Mouse (Mus musculus): ENCODE results near the gene Abcg4. TPM values are rescaled to one million over a fixed set of nuclear protein-coding genes. Genes with fewer than 3 reads are reported as not detected.

Gene Abcg4
- polyA plus RNA-seq, 1 experiment from 2014 or later: 20.1 TPM

- Histone ChIP-seq H3K27ac (replicated peaks; ENCODE audit: low read depth, low read length) (no peak overlapping the region), H3K9ac (replicated peaks; ENCODE audit: low read length) (no peak overlapping the region), H3K4me1 (ENCODE audit: control insufficient read depth, insufficient read depth, low read length) (peaks cover 23% of the 10 kb centered on the region), H3K9me3 (ENCODE audit: control insufficient read depth, low read length) (no peaks in the 10 kb centered on the region), H3K36me3 (ENCODE audit: control insufficient read depth, insufficient read depth, low read length) (peaks cover 55% of the 10 kb centered on the region), H3K27me3 (ENCODE audit: control insufficient read depth, insufficient read depth, low read length) (no peaks in the 10 kb centered on the region), H3K4me2 (ENCODE audit: low read length) (no peak overlapping the region), H3K4me3 (replicated peaks; ENCODE audit: low read depth, low read length) (no peak overlapping the region)
- 57% methylated on average over 4 of the region's 4 CpGs for WGBS
- no peak for DNase-seq
- no peak for ATAC-seq (ENCODE audit: low FRiP score, low TSS enrichment)
Observed at GRCm38 (mm10) chr9:44314257-44314547, 25.8 kb upstream of the Abcg4 start.

GRCm38 (mm10) chr9:44313476-44314256, 25.3 kb upstream of the Abcg4 start:
- H3K4me2 ChIP-seq (ENCODE audit: low read length): no peak overlapping the region
- no peaks in the 10 kb centered on the region for H3K9me3 ChIP-seq (ENCODE audit: control insufficient read depth, low read length)
- no peak overlapping the region for H3K27ac ChIP-seq (replicated peaks; ENCODE audit: low read depth, low read length)
- H3K4me1 ChIP-seq (ENCODE audit: control insufficient read depth, insufficient read depth, low read length): peaks cover 17% of the 10 kb centered on the region
- H3K27me3 ChIP-seq (ENCODE audit: control insufficient read depth, insufficient read depth, low read length): no peaks in the 10 kb centered on the region
- H3K36me3 ChIP-seq (ENCODE audit: control insufficient read depth, insufficient read depth, low read length): peaks cover 55% of the 10 kb centered on the region
- H3K4me3 ChIP-seq (replicated peaks; ENCODE audit: low read depth, low read length): no peak overlapping the region
- H3K9ac ChIP-seq (replicated peaks; ENCODE audit: low read length): no peak overlapping the region
- no peak for DNase-seq
- WGBS: 70% methylated on average over 19 of the region's 19 CpGs
- ATAC-seq (ENCODE audit: low FRiP score, low TSS enrichment): no peak

GRCm38 (mm10) chr9:44311136-44312134, 23.0 kb upstream of the Abcg4 start:
- Histone ChIP-seq H3K27me3 (ENCODE audit: control insufficient read depth, insufficient read depth, low read length) (no peaks in the 10 kb centered on the region), H3K4me3 (replicated peaks; ENCODE audit: low read depth, low read length) (no peak overlapping the region), H3K36me3 (ENCODE audit: control insufficient read depth, insufficient read depth, low read length) (peaks cover 54% of the 10 kb centered on the region), H3K9me3 (ENCODE audit: control insufficient read depth, low read length) (no peaks in the 10 kb centered on the region), H3K4me1 (ENCODE audit: control insufficient read depth, insufficient read depth, low read length) (no peaks in the 10 kb centered on the region), H3K9ac (replicated peaks; ENCODE audit: low read length) (no peak overlapping the region), H3K27ac (replicated peaks; ENCODE audit: low read depth, low read length) (no peak overlapping the region), H3K4me2 (ENCODE audit: low read length) (no peak overlapping the region; the same call in 1 of the 2 replicates)
- DNase-seq: peak; percentile 39
- no peak for ATAC-seq (ENCODE audit: low FRiP score, low TSS enrichment)
- WGBS: 7% methylated on average over 27 of the region's 27 CpGs

- H3K9ac ChIP-seq (replicated peaks; ENCODE audit: low read length): no peak overlapping the region
Observed at GRCm38 (mm10) chr9:44310750-44311135, 22.3 kb upstream of the Abcg4 start.

GRCm38 (mm10) chr9:44309756-44310155, 21.3 kb upstream of the Abcg4 start:
- Histone ChIP-seq H3K9me3 (ENCODE audit: control insufficient read depth, low read length) (no peaks in the 10 kb centered on the region), H3K4me3 (replicated peaks; ENCODE audit: low read depth, low read length) (no peak overlapping the region), H3K27me3 (ENCODE audit: control insufficient read depth, insufficient read depth, low read length) (no peaks in the 10 kb centered on the region), H3K36me3 (ENCODE audit: control insufficient read depth, insufficient read depth, low read length) (peaks cover 38% of the 10 kb centered on the region), H3K9ac (replicated peaks; ENCODE audit: low read length) (no peak overlapping the region), H3K4me2 (ENCODE audit: low read length) (no peak overlapping the region), H3K4me1 (ENCODE audit: control insufficient read depth, insufficient read depth, low read length) (peaks cover 2% of the 10 kb centered on the region), H3K27ac (replicated peaks; ENCODE audit: low read depth, low read length) (no peak overlapping the region)
- DNase-seq (no peak), ATAC-seq (ENCODE audit: low FRiP score, low TSS enrichment) (no peak)
- WGBS: 63% methylated on average over 3 of the region's 3 CpGs

More at GRCm38 (mm10) chr9:44310750-44311135, 22.3 kb upstream of the Abcg4 start:
- DNase-seq: no peak
- no peaks in the 10 kb centered on the region for H3K4me1 ChIP-seq (ENCODE audit: control insufficient read depth, insufficient read depth, low read length)
- no peaks in the 10 kb centered on the region for H3K27me3 ChIP-seq (ENCODE audit: control insufficient read depth, insufficient read depth, low read length)
- H3K27ac ChIP-seq (replicated peaks; ENCODE audit: low read depth, low read length): no peak overlapping the region
- H3K4me2 ChIP-seq (ENCODE audit: low read length): no peak overlapping the region
- ATAC-seq (ENCODE audit: low FRiP score, low TSS enrichment): no peak
- no peak overlapping the region for H3K4me3 ChIP-seq (replicated peaks; ENCODE audit: low read depth, low read length)
- WGBS: 25% methylated on average over 10 of the region's 10 CpGs
- H3K36me3 ChIP-seq (ENCODE audit: control insufficient read depth, insufficient read depth, low read length): peaks cover 47% of the 10 kb centered on the region
- no peaks in the 10 kb centered on the region for H3K9me3 ChIP-seq (ENCODE audit: control insufficient read depth, low read length)

GRCm38 (mm10) chr9:44307248-44307647, 18.8 kb upstream of the Abcg4 start:
- no peaks in the 10 kb centered on the region for H3K27me3 ChIP-seq (ENCODE audit: control insufficient read depth, insufficient read depth, low read length)
- H3K9ac ChIP-seq (replicated peaks; ENCODE audit: low read length): no peak overlapping the region
- 88% methylated on average over 2 of the region's 2 CpGs for WGBS
- peaks cover 18% of the 10 kb centered on the region for H3K36me3 ChIP-seq (ENCODE audit: control insufficient read depth, insufficient read depth, low read length)
- no peak overlapping the region for H3K4me2 ChIP-seq (ENCODE audit: low read length)
- H3K4me3 ChIP-seq (replicated peaks; ENCODE audit: low read depth, low read length): no peak overlapping the region
- no peaks in the 10 kb centered on the region for H3K9me3 ChIP-seq (ENCODE audit: control insufficient read depth, low read length)
- H3K4me1 ChIP-seq (ENCODE audit: control insufficient read depth, insufficient read depth, low read length): peaks cover 5% of the 10 kb centered on the region
- ATAC-seq (ENCODE audit: low FRiP score, low TSS enrichment) (no peak), DNase-seq (no peak)
- H3K27ac ChIP-seq (replicated peaks; ENCODE audit: low read depth, low read length): no peak overlapping the region

- DNase-seq: no peak
- Histone ChIP-seq H3K4me2 (ENCODE audit: low read length) (no peak overlapping the region), H3K27me3 (ENCODE audit: control insufficient read depth, insufficient read depth, low read length) (no peaks in the 10 kb centered on the region), H3K27ac (replicated peaks; ENCODE audit: low read depth, low read length) (no peak overlapping the region), H3K9me3 (ENCODE audit: control insufficient read depth, low read length) (no peaks in the 10 kb centered on the region), H3K9ac (replicated peaks; ENCODE audit: low read length) (no peak overlapping the region), H3K4me1 (ENCODE audit: control insufficient read depth, insufficient read depth, low read length) (peaks cover 5% of the 10 kb centered on the region), H3K36me3 (ENCODE audit: control insufficient read depth, insufficient read depth, low read length) (peaks cover 22% of the 10 kb centered on the region), H3K4me3 (replicated peaks; ENCODE audit: low read depth, low read length) (no peak overlapping the region)
- WGBS: 92% methylated on average over 6 of the region's 6 CpGs
- no peak for ATAC-seq (ENCODE audit: low FRiP score, low TSS enrichment)
Observed at GRCm38 (mm10) chr9:44306532-44306931, 18.1 kb upstream of the Abcg4 start.

GRCm38 (mm10) chr9:44305466-44306079, 17.2 kb upstream of the Abcg4 start, which contains the start of gene Hinfp:
Hinfp (minus strand) TSS chr9:44305671.
- Histone ChIP-seq H3K36me3 (ENCODE audit: control insufficient read depth, insufficient read depth, low read length) (peaks cover 24% of the 10 kb centered on the region), H3K4me3 (replicated peaks; ENCODE audit: low read depth, low read length) (peak within 1 kb of the TSS; percentile 89), H3K27ac (replicated peaks; ENCODE audit: low read depth, low read length) (peak within 1 kb of the TSS; percentile 86), H3K4me1 (ENCODE audit: control insufficient read depth, insufficient read depth, low read length) (peaks cover 5% of the 10 kb centered on the region), H3K9me3 (ENCODE audit: control insufficient read depth, low read length) (no peaks in the 10 kb centered on the region), H3K27me3 (ENCODE audit: control insufficient read depth, insufficient read depth, low read length) (no peaks in the 10 kb centered on the region), H3K9ac (replicated peaks; ENCODE audit: low read length) (peak within 1 kb of the TSS; percentile 85), H3K4me2 (ENCODE audit: low read length) (peak within 1 kb of the TSS; percentile 64)
- peak; percentile 98 for ATAC-seq (ENCODE audit: low FRiP score, low TSS enrichment)
- 0% methylated on average over 54 of the region's 54 CpGs for WGBS
- peak; percentile 100 for DNase-seq

Measured in midbrain, embryonic 14.5 days (tissue).